Mouse (Mus musculus) intestine, postnatal 0 days (tissue): ENCODE results near the gene Mrtfb. TPM values are rescaled to one million over a fixed set of nuclear protein-coding genes. Genes with fewer than 3 reads are reported as not detected.

ENCODE experiments used
- ATAC-seq: fragments of 200-750 bp; cut with Nextera tagmentation; 2 replicates; pipeline ENCODE4 v1.8.0; 2017; ENCODE audit warnings: mild to moderate bottlenecking, moderate TSS enrichment, moderate library complexity
- H3K27ac ChIP-seq: fragments of 300-500 bp; sonication (generic); 2 replicates; pipeline ENCODE4 v1.5.1; 2014; ENCODE audit warnings: mild to moderate bottlenecking, low read depth, low read length, moderate library complexity
- H3K27me3 ChIP-seq: fragments of 300-500 bp; sonication (generic); replicated peaks from 2 replicates; pipeline ENCODE4 v1.6.1; 2014; ENCODE audit warnings: low read length, mixed read lengths; ENCODE audit not compliant: control insufficient read depth, insufficient read depth
- H3K36me3 ChIP-seq: fragments of 300-500 bp; sonication (generic); 2 replicates; pipeline ENCODE4 v1.6.1; 2014; ENCODE audit warnings: mild to moderate bottlenecking, moderate library complexity; ENCODE audit not compliant: control insufficient read depth, insufficient read depth
- H3K4me1 ChIP-seq: fragments of 300-500 bp; sonication (generic); replicated peaks from 2 replicates; pipeline ENCODE4 v1.6.1; 2014; ENCODE audit warnings: antibody characterized with exemption, low read length, mixed read lengths; ENCODE audit not compliant: control insufficient read depth, insufficient read depth
- H3K4me2 ChIP-seq: fragments of 300-500 bp; sonication (generic); replicated peaks from 2 replicates; pipeline ENCODE4 v1.6.1; 2014; ENCODE audit warnings: low read depth, mild to moderate bottlenecking, moderate library complexity
- H3K4me3 ChIP-seq: fragments of 300-500 bp; sonication (generic); 2 replicates; pipeline ENCODE4 v1.5.1; 2014; ENCODE audit warnings: low read depth, low read length
- H3K9ac ChIP-seq: fragments of 300-500 bp; sonication (generic); 2 replicates; pipeline ENCODE4 v1.6.1; 2014; ENCODE audit warnings: mild to moderate bottlenecking, low read depth, low read length
- H3K9me3 ChIP-seq: fragments of 300-500 bp; sonication (generic); 2 replicates; pipeline ENCODE4 v1.6.1; 2016; ENCODE audit warnings: mixed run types; ENCODE audit not compliant: control insufficient read depth
- CTCF ChIP-seq: sonication (generic); IDR thresholded peaks from 2 replicates; pipeline ENCODE4 v1.5.1; 2016; ENCODE audit warnings: low read depth, mild to moderate bottlenecking, control low read depth, antibody characterized with exemption, moderate library complexity
- WGBS: fragments of 180-500 bp; shearing (Covaris S2); extraction: QIAGEN DNeasy Blood & Tissue Kit; methylation state at CpG from one replicate; pipeline ENCODE4 v1.1.7; 2014; 5-methylcytosine and 5-hydroxymethylcytosine counted together
- polyA plus RNA-seq: library from polyadenylated mRNA; unstranded; fragments of >200 nt; fragmentation: Nextera tagmentation; extraction: Ambion mirVana; gene quantifications from 2 replicates; pipeline ENCODE4 v1.2.1, GENCODE M21; 2015

Mrtfb gene
- polyA plus RNA-seq, 1 experiment from 2014 or later: 14.2 TPM

DNA sequence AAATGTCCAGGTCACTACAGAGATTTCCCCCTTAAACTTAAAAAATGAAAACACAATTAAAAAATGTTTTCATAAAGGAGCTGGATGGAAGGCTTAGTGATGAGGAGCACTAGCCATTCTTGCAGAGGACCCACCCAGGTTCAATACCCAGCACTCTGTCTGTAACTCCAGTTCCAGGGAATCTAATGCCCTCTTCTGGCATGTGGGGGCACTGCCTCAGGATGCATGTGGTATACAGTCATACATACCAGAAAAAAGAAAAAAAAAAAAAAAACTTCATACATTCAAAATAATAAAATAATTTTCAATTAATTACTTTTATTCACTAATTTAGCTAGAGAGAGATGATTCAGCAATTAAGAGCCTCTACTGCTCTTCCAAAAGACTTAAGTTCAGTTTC is 95.0 kb downstream of the Mrtfb start:
- Histone ChIP-seq H3K9ac (no peak overlapping the region), H3K4me2 (no peak overlapping the region), H3K27ac (no peak overlapping the region), H3K4me1 (no peaks in the 10 kb centered on the region), H3K4me3 (no peak overlapping the region), H3K27me3 (no peaks in the 10 kb centered on the region), H3K36me3 (no peaks in the 10 kb centered on the region), H3K9me3 (no peaks in the 10 kb centered on the region)
- ATAC-seq: peak; percentile 57; the same call in 1 of the 2 replicates
- peak; percentile 64 for TF ChIP-seq CTCF

DNA sequence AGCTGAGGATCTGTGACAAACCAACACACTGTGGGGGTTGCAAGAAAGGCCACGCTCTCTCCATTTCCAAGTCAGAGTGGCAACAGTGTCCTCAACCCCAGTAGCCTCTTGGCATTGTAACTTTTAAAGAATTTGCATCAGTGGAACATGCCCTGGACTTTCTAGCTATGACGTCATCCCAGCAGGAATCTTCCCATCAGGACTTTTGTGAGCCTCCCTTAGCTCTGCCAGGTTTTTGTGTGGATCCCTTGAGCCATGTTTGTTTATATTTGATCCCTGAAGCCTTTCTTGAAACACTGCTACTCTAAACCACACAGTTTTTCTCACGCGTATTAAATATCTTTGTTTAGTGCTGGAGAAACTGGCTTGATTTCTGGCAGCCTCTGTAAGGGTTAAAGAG is 97.6 kb downstream of the Mrtfb start:
- 65% methylated on average over 4 of the region's 4 CpGs for WGBS
- Histone ChIP-seq H3K9me3 (no peaks in the 10 kb centered on the region), H3K9ac (no peak overlapping the region), H3K4me1 (peaks cover 4% of the 10 kb centered on the region; the same call in 1 of the 2 replicates), H3K4me3 (no peak overlapping the region), H3K36me3 (no peaks in the 10 kb centered on the region), H3K4me2 (no peak overlapping the region), H3K27me3 (no peaks in the 10 kb centered on the region), H3K27ac (no peak overlapping the region)
- ATAC-seq: no peak
- TF ChIP-seq CTCF: no peak

DNA sequence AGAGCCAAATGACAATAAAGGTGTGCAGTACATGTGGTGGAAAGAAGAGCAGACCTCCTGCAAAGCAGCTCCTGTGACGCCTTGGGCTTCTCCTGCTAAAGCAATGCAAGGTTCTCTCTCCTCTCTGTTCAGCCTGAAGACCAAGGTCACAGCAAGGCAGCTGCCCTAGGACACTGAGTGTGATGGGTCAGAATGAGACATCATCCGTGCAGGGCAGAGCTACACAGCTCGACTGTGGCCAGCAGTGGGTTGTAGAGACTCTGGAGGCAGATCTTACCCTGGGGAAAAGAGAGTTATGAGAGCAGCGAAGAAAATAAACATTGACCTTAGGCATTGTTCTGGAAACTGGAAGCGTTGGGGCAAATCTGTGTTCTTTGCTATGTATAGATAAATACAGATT is 98.2 kb downstream of the Mrtfb start:
- Histone ChIP-seq H3K9ac (no peak overlapping the region), H3K27me3 (no peaks in the 10 kb centered on the region), H3K4me2 (no peak overlapping the region), H3K27ac (no peak overlapping the region), H3K4me1 (peaks cover 4% of the 10 kb centered on the region; the same call in 1 of the 2 replicates), H3K4me3 (no peak overlapping the region), H3K36me3 (no peaks in the 10 kb centered on the region), H3K9me3 (no peaks in the 10 kb centered on the region)
- 60% methylated on average over 5 of the region's 5 CpGs for WGBS
- no peak for ATAC-seq
- no peak for TF ChIP-seq CTCF

GRCm38 (mm10) chr16:13357806-13358679 is 101.8 kb downstream of the Mrtfb start:
- peak; percentile 77 for TF ChIP-seq CTCF
- no peaks in the 10 kb centered on the region for H3K9me3 ChIP-seq

GRCm38 (mm10) chr16:13358741-13359140 is 102.5 kb downstream of the Mrtfb start:
- H3K9me3 ChIP-seq: no peaks in the 10 kb centered on the region
- TF ChIP-seq CTCF: no peak
- H3K4me2 ChIP-seq: 0 out of 2 replicates have a peak overlapping the region, but pooled peaks have one; percentile 41
- no peaks in the 10 kb centered on the region for H3K36me3 ChIP-seq
- no peak for ATAC-seq
- no peak overlapping the region for H3K4me3 ChIP-seq
- peaks cover 4% of the 10 kb centered on the region; the same call in 1 of the 2 replicates for H3K4me1 ChIP-seq
- H3K27me3 ChIP-seq: no peaks in the 10 kb centered on the region
- H3K27ac ChIP-seq: no peak overlapping the region
- H3K9ac ChIP-seq: 0 out of 2 replicates have a peak overlapping the region, but pooled peaks have one; percentile 1

More at GRCm38 (mm10) chr16:13357806-13358679, 101.8 kb downstream of the Mrtfb start:
- peak; percentile 61 for ATAC-seq
- 0 out of 2 replicates have a peak overlapping the region, but pooled peaks have one; percentile 1 for H3K9ac ChIP-seq
- no peaks in the 10 kb centered on the region for H3K36me3 ChIP-seq
- WGBS: 14% methylated on average over 15 of the region's 15 CpGs
- no peak overlapping the region for H3K27ac ChIP-seq
- no peak overlapping the region for H3K4me3 ChIP-seq
- no peaks in the 10 kb centered on the region for H3K27me3 ChIP-seq
- H3K4me1 ChIP-seq: peaks cover 4% of the 10 kb centered on the region; the same call in 1 of the 2 replicates
- peak overlapping the region; percentile 41 for H3K4me2 ChIP-seq

GRCm38 (mm10) chr16:13359405-13359858 is 103.2 kb downstream of the Mrtfb start:
- no peak for TF ChIP-seq CTCF
- H3K4me1 ChIP-seq: peaks cover 4% of the 10 kb centered on the region; the same call in 1 of the 2 replicates
- ATAC-seq: no peak
- no peaks in the 10 kb centered on the region for H3K36me3 ChIP-seq
- H3K9ac ChIP-seq: no peak overlapping the region
- no peak overlapping the region for H3K4me3 ChIP-seq
- H3K27ac ChIP-seq: no peak overlapping the region
- 54% methylated on average over 9 of the region's 9 CpGs for WGBS
- no peak overlapping the region for H3K4me2 ChIP-seq
- H3K9me3 ChIP-seq: no peaks in the 10 kb centered on the region
- no peaks in the 10 kb centered on the region for H3K27me3 ChIP-seq
